Mouse (Mus musculus): ENCODE data around the gene Sebox. TPM values are rescaled to one million over a fixed set of nuclear protein-coding genes. Genes with fewer than 3 reads are reported as not detected.

Gene Sebox
- polyA plus RNA-seq, 1 experiment from 2014 or later: not detected

DNA sequence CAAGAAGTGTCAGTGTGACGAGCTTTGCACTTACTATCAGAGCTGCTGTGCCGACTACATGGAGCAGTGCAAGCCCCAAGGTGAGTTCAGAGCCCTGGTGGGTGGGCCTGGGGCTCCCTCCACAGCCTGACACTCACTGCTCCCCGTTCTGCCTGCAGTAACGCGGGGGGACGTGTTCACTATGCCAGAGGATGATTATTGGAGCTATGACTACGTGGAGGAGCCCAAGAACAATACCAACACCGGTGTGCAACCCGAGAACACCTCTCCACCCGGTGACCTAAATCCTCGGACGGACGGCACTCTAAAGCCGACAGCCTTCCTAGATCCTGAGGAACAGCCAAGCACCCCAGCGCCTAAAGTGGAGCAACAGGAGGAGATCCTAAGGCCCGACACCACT, 3.7 kb upstream of the Sebox start:
- H3K9me3 ChIP-seq: no peaks in the 10 kb centered on the region
- no peaks in the 10 kb centered on the region for H3K36me3 ChIP-seq
- H3K9ac ChIP-seq: no peak overlapping the region
- H3K4me1 ChIP-seq: peaks cover 15% of the 10 kb centered on the region
- H3K4me3 ChIP-seq: no peak overlapping the region
- 41% methylated on average over 16 of the region's 16 CpGs for WGBS
- H3K27me3 ChIP-seq: peaks cover 69% of the 10 kb centered on the region
- no peak overlapping the region for H3K4me2 ChIP-seq
- no peak for ATAC-seq (ENCODE audit: borderline replicate concordance, extremely low read depth, low FRiP score, low TSS enrichment)
- H3K27ac ChIP-seq: no peak overlapping the region

DNA sequence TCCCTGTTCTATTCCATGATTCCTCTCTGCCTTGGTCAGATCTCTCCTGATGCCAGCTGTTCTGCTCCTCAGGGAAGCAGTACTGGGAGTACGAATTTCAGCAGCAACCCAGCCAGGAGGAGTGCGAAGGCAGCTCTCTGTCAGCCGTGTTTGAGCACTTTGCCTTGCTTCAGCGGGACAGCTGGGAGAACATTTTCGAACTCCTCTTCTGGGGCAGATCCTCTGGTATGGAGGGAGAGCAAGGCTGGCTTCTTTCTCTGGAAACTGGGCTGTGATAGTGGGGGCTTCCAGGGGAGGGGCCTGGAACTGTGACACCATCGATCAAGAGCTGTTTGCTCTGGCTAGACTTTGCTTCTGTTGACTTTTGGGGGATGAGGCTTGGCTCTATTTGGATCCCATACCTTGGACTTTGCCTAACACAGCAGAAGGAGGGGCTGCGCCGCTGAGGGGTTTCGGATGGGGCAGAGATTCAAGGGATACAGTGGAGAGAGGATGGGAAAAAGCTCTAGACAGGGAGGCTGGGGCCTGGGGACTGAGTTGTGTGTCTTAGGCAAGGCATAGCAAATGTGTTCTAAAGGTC, 2.5 kb upstream of the Sebox start:
- no peak overlapping the region for H3K4me2 ChIP-seq
- H3K4me3 ChIP-seq: no peak overlapping the region
- no peak overlapping the region for H3K27ac ChIP-seq
- no peak for ATAC-seq (ENCODE audit: borderline replicate concordance, extremely low read depth, low FRiP score, low TSS enrichment)
- peaks cover 59% of the 10 kb centered on the region for H3K27me3 ChIP-seq
- WGBS: 58% methylated on average over 9 of the region's 9 CpGs
- H3K9me3 ChIP-seq: no peaks in the 10 kb centered on the region
- H3K36me3 ChIP-seq: no peaks in the 10 kb centered on the region
- H3K9ac ChIP-seq: no peak overlapping the region
- peaks cover 15% of the 10 kb centered on the region for H3K4me1 ChIP-seq

DNA sequence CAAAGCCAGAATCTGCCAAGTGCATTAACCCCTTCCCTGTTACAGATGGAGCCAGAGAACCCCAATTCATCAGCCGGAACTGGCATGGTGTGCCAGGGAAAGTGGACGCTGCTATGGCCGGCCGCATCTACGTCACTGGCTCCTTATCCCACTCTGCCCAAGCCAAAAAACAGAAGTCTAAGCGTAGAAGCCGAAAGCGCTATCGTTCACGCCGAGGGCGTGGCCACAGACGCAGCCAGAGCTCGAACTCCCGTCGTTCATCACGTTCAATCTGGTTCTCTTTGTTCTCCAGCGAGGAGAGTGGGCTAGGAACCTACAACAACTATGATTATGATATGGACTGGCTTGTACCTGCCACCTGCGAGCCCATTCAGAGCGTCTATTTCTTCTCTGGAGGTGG, 1.7 kb upstream of the Sebox start:
- Histone ChIP-seq H3K36me3 (peaks cover 5% of the 10 kb centered on the region), H3K27ac (no peak overlapping the region), H3K4me1 (peaks cover 14% of the 10 kb centered on the region), H3K9ac (no peak overlapping the region), H3K4me3 (no peak overlapping the region), H3K9me3 (no peaks in the 10 kb centered on the region), H3K4me2 (no peak overlapping the region), H3K27me3 (peaks cover 51% of the 10 kb centered on the region)
- no peak for ATAC-seq (ENCODE audit: borderline replicate concordance, extremely low read depth, low FRiP score, low TSS enrichment)
- WGBS: 67% methylated on average over 20 of the region's 20 CpGs

GRCm38 (mm10) chr11:78505430-78505829, 2.2 kb downstream of the Sebox start:
- no peak for ATAC-seq (ENCODE audit: borderline replicate concordance, extremely low read depth, low FRiP score, low TSS enrichment)
- peaks cover 38% of the 10 kb centered on the region for H3K36me3 ChIP-seq
- no peak overlapping the region for H3K9ac ChIP-seq
- no peaks in the 10 kb centered on the region for H3K9me3 ChIP-seq
- no peak overlapping the region for H3K4me3 ChIP-seq
- no peak overlapping the region for H3K4me2 ChIP-seq
- 79% methylated on average over 3 of the region's 3 CpGs for whole genome bisulfite sequencing
- H3K27me3 ChIP-seq: peaks cover 20% of the 10 kb centered on the region; the same call in 1 of the 2 replicates
- no peak overlapping the region for H3K27ac ChIP-seq
- no peaks in the 10 kb centered on the region for H3K4me1 ChIP-seq

DNA sequence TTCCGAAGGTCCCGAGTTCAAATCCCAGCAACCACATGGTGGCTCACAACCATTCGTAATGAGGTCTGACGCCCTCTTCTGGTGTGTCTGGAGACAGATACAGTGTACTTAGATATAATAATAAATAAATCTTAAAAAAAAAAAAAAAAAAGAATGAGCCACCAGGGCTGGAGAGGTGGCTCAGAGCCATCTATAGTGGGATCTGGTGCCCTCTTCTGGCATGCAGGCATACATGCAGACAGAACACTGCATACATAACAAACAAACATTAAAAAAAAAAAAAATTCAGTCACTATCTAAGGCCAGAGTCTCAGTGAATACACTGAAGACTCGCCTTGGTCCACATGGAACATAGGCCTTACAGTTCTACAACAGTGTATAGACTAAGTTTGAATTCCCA, 5.9 kb downstream of the Sebox start:
- no peak overlapping the region for H3K27ac ChIP-seq
- H3K4me1 ChIP-seq: peaks cover 17% of the 10 kb centered on the region
- ATAC-seq (ENCODE audit: borderline replicate concordance, extremely low read depth, low FRiP score, low TSS enrichment): no peak
- H3K4me3 ChIP-seq: no peak overlapping the region
- peaks cover 39% of the 10 kb centered on the region for H3K36me3 ChIP-seq
- H3K4me2 ChIP-seq: no peak overlapping the region
- no peaks in the 10 kb centered on the region for H3K27me3 ChIP-seq
- H3K9ac ChIP-seq: no peak overlapping the region
- WGBS: 81% methylated on average over 5 of the region's 5 CpGs
- no peaks in the 10 kb centered on the region for H3K9me3 ChIP-seq

DNA sequence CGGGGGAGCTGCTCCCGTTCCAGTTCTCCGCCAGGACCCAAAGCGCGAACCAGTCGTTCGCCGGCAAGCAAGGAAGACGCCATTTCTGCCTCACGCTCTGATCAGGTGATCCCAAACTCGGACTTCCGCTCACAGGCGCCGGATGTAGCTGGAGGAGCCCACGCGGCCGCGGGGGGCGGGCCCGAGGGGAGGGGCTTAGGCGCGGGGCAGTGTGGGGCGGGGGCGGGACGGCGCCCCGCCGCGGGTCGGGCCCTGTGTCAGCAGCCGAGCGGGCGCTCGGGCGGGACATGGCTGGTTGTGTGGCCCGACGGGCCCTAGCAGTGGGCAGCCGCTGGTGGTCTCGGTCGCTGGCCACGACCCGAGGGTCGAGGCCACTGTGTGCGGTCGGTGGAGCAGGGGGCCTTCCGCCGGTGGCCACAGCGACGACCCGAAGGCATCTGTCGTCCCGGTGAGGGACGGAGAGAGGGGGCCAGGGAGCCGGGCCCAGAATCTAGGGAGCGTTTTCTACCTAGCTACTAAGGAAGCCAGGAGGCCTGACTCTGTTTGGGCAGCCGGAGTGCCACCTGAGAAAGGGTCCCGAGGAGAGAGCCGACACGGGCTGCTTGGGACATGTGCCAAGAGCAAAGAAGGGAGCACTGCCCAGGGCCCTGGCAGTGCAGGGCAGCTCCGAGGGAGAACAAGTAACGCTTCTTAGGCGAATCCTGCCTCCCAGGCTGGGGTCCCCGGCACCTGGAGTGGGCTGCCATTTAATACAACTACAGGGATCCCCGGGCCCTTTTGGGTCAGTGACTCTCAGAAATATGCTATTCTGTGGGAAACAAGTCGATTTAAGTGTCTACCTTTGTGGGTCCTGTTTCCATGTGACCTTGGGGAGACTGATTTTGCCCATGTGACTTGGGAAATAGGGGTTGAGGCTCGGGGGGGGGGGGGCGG, 9.0 kb downstream of the Sebox start, which contains the start of the genes Tmem199 and Poldip2:
Tmem199 (minus strand) TSS at position 148 of the 933 bp plus-strand sequence.
Poldip2 (plus strand) TSS at position 169 of the 933 bp plus-strand sequence.
- peaks cover 56% of the 10 kb centered on the region for H3K36me3 ChIP-seq
- ATAC-seq (ENCODE audit: borderline replicate concordance, extremely low read depth, low FRiP score, low TSS enrichment): peak; percentile 96
- H3K27ac ChIP-seq: peak within 1 kb of the TSS; percentile 74
- peak within 1 kb of the TSS; percentile 61 for H3K4me3 ChIP-seq
- no peaks in the 10 kb centered on the region for H3K27me3 ChIP-seq
- peaks cover 17% of the 10 kb centered on the region for H3K4me1 ChIP-seq
- peak within 1 kb of the TSS; percentile 85 for H3K9ac ChIP-seq
- 0% methylated on average over 66 of the region's 67 CpGs for WGBS
- H3K9me3 ChIP-seq: no peaks in the 10 kb centered on the region
- peak within 1 kb of the TSS; percentile 83 for H3K4me2 ChIP-seq

- ATAC-seq (ENCODE audit: borderline replicate concordance, extremely low read depth, low FRiP score, low TSS enrichment): no peak
- 62% methylated on average over 3 of the region's 3 CpGs for WGBS
Observed at GRCm38 (mm10) chr11:78513106-78513790, 10.0 kb downstream of the Sebox start.

DNA sequence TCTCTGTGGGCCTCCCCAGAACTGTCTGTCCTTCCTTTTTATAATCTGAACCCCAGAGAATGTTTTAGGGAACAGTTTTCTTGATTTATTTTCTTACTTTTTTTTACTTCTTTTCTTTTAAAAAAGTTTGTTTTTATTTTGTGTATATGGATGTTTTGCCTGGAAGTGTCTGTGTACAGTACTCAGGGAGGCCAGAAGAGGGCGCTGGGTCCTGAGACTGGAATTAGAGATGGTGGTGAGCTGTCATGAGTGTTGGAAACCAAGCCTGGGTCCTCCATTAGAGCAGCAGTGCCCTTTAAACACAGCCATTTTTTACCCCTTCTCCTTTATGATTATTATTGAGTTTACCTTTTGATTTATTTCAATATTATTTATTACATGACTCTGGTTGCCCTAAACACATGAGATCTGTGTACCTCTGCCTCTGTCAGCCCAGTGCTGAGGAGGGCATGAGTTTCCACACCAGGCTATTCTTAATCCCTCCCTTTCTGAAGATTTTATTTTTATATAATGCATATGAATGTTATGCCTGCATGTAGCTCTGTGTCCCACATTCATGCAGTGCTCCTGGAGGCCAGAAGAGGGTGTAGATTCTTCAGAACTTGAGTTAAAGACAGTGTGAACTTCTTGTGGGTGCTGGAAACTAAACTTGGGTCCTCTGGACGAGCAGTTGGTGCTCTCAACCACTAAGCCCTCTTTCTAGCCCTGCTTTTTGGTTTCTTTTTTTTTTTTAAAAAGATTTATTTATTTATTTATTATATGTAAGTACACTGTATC, 12.5 kb downstream of the Sebox start:
- Histone ChIP-seq H3K27ac (no peak overlapping the region), H3K27me3 (no peaks in the 10 kb centered on the region), H3K4me1 (peaks cover 17% of the 10 kb centered on the region), H3K9ac (no peak overlapping the region), H3K4me3 (no peak overlapping the region), H3K36me3 (peaks cover 61% of the 10 kb centered on the region), H3K4me2 (no peak overlapping the region), H3K9me3 (no peaks in the 10 kb centered on the region)
- no peak for ATAC-seq (ENCODE audit: borderline replicate concordance, extremely low read depth, low FRiP score, low TSS enrichment)
- 67% methylated on average over 2 of the region's 2 CpGs for WGBS

More at GRCm38 (mm10) chr11:78513106-78513790, 10.0 kb downstream of the Sebox start:
- peaks cover 56% of the 10 kb centered on the region for H3K36me3 ChIP-seq
- peak overlapping the region; percentile 61 for H3K4me3 ChIP-seq
- H3K9ac ChIP-seq: peak overlapping the region; percentile 85; the same call in 1 of the 2 replicates
- H3K4me1 ChIP-seq: peaks cover 17% of the 10 kb centered on the region
- H3K27me3 ChIP-seq: no peaks in the 10 kb centered on the region
- H3K9me3 ChIP-seq: no peaks in the 10 kb centered on the region
- no peak overlapping the region for H3K27ac ChIP-seq
- H3K4me2 ChIP-seq: peak overlapping the region; percentile 83

DNA sequence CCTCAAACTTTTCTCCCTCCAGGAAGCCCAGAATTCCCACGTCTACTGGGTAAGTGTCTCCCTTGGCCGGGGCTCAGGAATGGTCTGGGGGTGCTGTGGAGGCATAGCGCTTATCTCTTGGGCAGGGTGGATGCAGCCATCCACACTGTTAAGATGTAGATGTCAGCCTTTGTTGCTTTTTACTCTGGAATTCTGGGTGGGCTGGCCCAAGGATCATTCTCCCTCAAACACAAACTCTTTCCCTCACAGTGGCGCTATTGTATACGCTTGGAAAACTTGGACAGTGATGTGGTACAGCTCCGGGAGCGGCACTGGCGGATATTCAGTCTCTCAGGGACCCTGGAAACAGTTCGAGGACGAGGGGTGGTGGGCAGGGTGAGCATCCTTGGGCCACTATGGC, 15.7 kb downstream of the Sebox start:
- no peaks in the 10 kb centered on the region for H3K9me3 ChIP-seq
- H3K4me2 ChIP-seq: no peak overlapping the region
- no peak overlapping the region for H3K9ac ChIP-seq
- H3K36me3 ChIP-seq: peaks cover 93% of the 10 kb centered on the region
- WGBS: 85% methylated on average over 10 of the region's 10 CpGs
- H3K4me3 ChIP-seq: no peak overlapping the region
- no peak for ATAC-seq (ENCODE audit: borderline replicate concordance, extremely low read depth, low FRiP score, low TSS enrichment)
- H3K27ac ChIP-seq: no peak overlapping the region
- peaks cover under 1% of the 10 kb centered on the region; the same call in 1 of the 2 replicates for H3K4me1 ChIP-seq
- no peaks in the 10 kb centered on the region for H3K27me3 ChIP-seq

DNA sequence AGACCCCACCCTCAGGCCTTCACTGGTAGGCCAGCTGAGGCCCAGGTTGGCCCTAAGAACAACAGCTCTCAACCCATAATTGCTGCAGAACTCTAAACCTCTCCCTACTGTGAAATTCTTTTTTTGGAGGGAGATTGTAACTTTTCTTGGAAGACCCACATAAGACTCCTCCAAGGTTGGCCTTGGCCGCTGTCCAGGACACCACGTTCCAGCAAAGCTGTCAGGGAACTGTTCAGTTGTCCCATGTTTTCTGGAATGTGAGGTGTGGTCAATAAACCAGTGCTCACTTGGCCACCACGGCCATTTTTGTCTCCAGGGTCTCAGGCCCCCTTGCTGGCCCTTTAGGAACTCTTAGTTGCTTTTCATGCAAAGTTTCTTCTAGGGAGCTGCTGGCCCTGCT, 18.6 kb downstream of the Sebox start:
- no peak overlapping the region for H3K9ac ChIP-seq
- no peak overlapping the region for H3K4me2 ChIP-seq
- no peak overlapping the region for H3K4me3 ChIP-seq
- 74% methylated on average over 3 of the region's 3 CpGs for WGBS
- no peak overlapping the region for H3K27ac ChIP-seq
- H3K4me1 ChIP-seq: no peaks in the 10 kb centered on the region
- H3K36me3 ChIP-seq: peaks cover 94% of the 10 kb centered on the region
- no peaks in the 10 kb centered on the region for H3K27me3 ChIP-seq
- no peak for ATAC-seq (ENCODE audit: borderline replicate concordance, extremely low read depth, low FRiP score, low TSS enrichment)
- H3K9me3 ChIP-seq: no peaks in the 10 kb centered on the region

- Histone ChIP-seq H3K9me3 (no peaks in the 10 kb centered on the region), H3K9ac (no peak overlapping the region), H3K4me3 (no peak overlapping the region), H3K4me2 (no peak overlapping the region), H3K36me3 (peaks cover 98% of the 10 kb centered on the region), H3K4me1 (no peaks in the 10 kb centered on the region), H3K27me3 (no peaks in the 10 kb centered on the region), H3K27ac (no peak overlapping the region)
- 100% methylated on average over 1 of the region's 1 CpGs for WGBS
- ATAC-seq (ENCODE audit: borderline replicate concordance, extremely low read depth, low FRiP score, low TSS enrichment): no peak
Observed at GRCm38 (mm10) chr11:78522481-78522997, 19.3 kb downstream of the Sebox start.
